Mouse (Mus musculus) G1E (cell line): ENCODE results near the gene Tmem160.

Experiments
- CTCF ChIP-seq: IDR thresholded peaks from 2 replicates; pipeline ENCODE4 v1.5.1; 2012; ENCODE audit warnings: low read depth, low read length, inconsistent platforms, mixed read lengths
- GATA1 ChIP-seq: IDR thresholded peaks from 2 replicates; pipeline ENCODE4 v1.6.1; 2012; ENCODE audit warnings: borderline replicate concordance, low read length, inconsistent platforms, mixed read lengths
- GATA2 ChIP-seq: IDR thresholded peaks from 2 replicates; pipeline ENCODE4 v1.6.1; 2012; ENCODE audit warnings: low read depth, low read length, inconsistent platforms, borderline replicate concordance
- POLR2AphosphoS5 ChIP-seq: IDR thresholded peaks from 2 replicates; pipeline ENCODE4 v1.6.1; 2012; ENCODE audit warnings: low read depth, low read length, inconsistent platforms; ENCODE audit not compliant: insufficient replicate concordance
- TAL1 ChIP-seq: conservative IDR thresholded peaks from 2 replicates; pipeline ENCODE4 v1.6.1; 2012; ENCODE audit warnings: low read depth, low read length, inconsistent platforms, mixed read lengths

DNA sequence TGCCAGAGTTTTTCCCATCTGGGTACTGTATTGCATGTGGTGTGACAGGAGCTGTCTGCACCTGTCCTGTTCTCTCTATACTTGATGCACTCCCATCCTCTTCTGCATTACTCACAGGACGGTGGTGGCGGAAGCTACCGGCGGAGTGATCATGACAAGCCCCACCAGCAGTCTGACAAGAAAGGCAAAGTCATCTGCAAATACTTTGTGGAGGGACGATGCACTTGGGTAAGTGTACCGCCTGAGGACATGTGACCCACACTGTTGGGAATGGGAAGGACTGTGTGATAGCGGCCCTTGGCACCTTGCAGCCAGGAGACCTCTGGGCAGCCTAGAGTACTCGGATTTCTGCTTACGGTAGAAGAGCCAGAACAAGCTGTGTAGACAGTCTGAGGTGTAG lies 28.8 kb upstream of the Tmem160 start:
- TF ChIP-seq CTCF: no peak
- TF ChIP-seq POLR2AphosphoS5: no peak
- no peak for TF ChIP-seq GATA2
- TF ChIP-seq GATA1: no peak
- no peak for TF ChIP-seq TAL1
